29 mouse cellular contexts compared by ENCODE assay signal in genomic region chr4:119070181-119070580, GRCm38 (mm10). TPM values are rescaled to one million over a fixed set of nuclear protein-coding genes. Genes with fewer than 3 reads are reported as not detected.
DNase-seq lines count a peak whose midpoint lies in the region; ATAC-seq lines count a peak whose summit lies in the region.
"Had no signal": no experiment of that assay in that cellular context is flagged by ENCODE, and none has a peak within 500 bp of the region (broad histone marks: within the 10 kb centered on the region; RNA-seq: fewer than 3 reads in every experiment).

No protein-coding gene starts in this region.

- peak overlapping the region; percentile 94 for H3K27ac ChIP-seq in hindbrain, embryonic 10.5 days
- H3K27ac ChIP-seq in hindbrain, embryonic 14.5 days = no peak overlapping the region
- H3K27ac ChIP-seq in midbrain, embryonic 10.5 days (replicated peaks) = peak overlapping the region; percentile 94
- no peak overlapping the region for H3K27ac ChIP-seq in midbrain, embryonic 15.5 days
- H3K27ac ChIP-seq in limb, embryonic 10.5 days = 0 out of 2 replicates have a peak overlapping the region, but pooled peaks have one; percentile 21
- H3K27ac ChIP-seq: heart, adult 2 months; heart, embryonic 15.5 days; kidney, embryonic 15.5 days; layer of hippocampus, adult 2 months; left cerebral cortex, adult 2 months; limb, embryonic 13.5 days had no signal

- H3K4me3 ChIP-seq in hindbrain, embryonic 10.5 days = peak overlapping the region; percentile 9; the same call in 1 of the 2 replicates
- H3K4me3 ChIP-seq in hindbrain, embryonic 14.5 days (replicated peaks; ENCODE audit: low read length) = no peak overlapping the region
- H3K4me3 ChIP-seq in midbrain, embryonic 10.5 days = peak overlapping the region; percentile 45; the same call in 1 of the 2 replicates
- no peak overlapping the region for H3K4me3 ChIP-seq in midbrain, embryonic 15.5 days
- no peak overlapping the region for H3K4me3 ChIP-seq in limb, embryonic 10.5 days
- H3K4me3 ChIP-seq: heart, adult 2 months; heart, embryonic 15.5 days; kidney, embryonic 15.5 days; layer of hippocampus, adult 2 months; left cerebral cortex, adult 2 months; limb, embryonic 13.5 days; megakaryocyte, embryonic 14.5 days had no signal

- H3K9me3 ChIP-seq in hindbrain, embryonic 10.5 days = no peaks in the 10 kb centered on the region
- H3K9me3 ChIP-seq in hindbrain, embryonic 14.5 days (ENCODE audit: control insufficient read depth, low read length) = no peaks in the 10 kb centered on the region
- no peaks in the 10 kb centered on the region for H3K9me3 ChIP-seq in midbrain, embryonic 10.5 days (replicated peaks)
- H3K9me3 ChIP-seq in midbrain, embryonic 15.5 days = no peaks in the 10 kb centered on the region
- H3K9me3 ChIP-seq in limb, embryonic 10.5 days (replicated peaks) = no peaks in the 10 kb centered on the region
- H3K9me3 ChIP-seq: heart, embryonic 15.5 days; kidney, embryonic 15.5 days; limb, embryonic 13.5 days had no signal

- no peak overlapping the region for H3K9ac ChIP-seq in hindbrain, embryonic 14.5 days
- H3K9ac ChIP-seq in midbrain, embryonic 15.5 days = no peak overlapping the region
- H3K9ac ChIP-seq: heart, embryonic 15.5 days; kidney, embryonic 15.5 days; limb, embryonic 13.5 days had no signal

- H3K4me1 ChIP-seq in hindbrain, embryonic 10.5 days (replicated peaks) = peaks cover 65% of the 10 kb centered on the region
- peaks cover 12% of the 10 kb centered on the region for H3K4me1 ChIP-seq in hindbrain, embryonic 14.5 days (replicated peaks; ENCODE audit: control insufficient read depth, insufficient read depth, low read length)
- peaks cover 75% of the 10 kb centered on the region for H3K4me1 ChIP-seq in midbrain, embryonic 10.5 days
- peaks cover 23% of the 10 kb centered on the region for H3K4me1 ChIP-seq in midbrain, embryonic 15.5 days
- peaks cover 47% of the 10 kb centered on the region for H3K4me1 ChIP-seq in limb, embryonic 10.5 days

- no peak overlapping the region for H3K4me2 ChIP-seq in hindbrain, embryonic 14.5 days (replicated peaks)
- H3K4me2 ChIP-seq in midbrain, embryonic 15.5 days = no peak overlapping the region
- H3K4me2 ChIP-seq: heart, embryonic 15.5 days; kidney, embryonic 15.5 days; limb, embryonic 13.5 days had no signal

- WGBS in hindbrain, embryonic 10.5 days = 50% methylated on average over 1 of the region's 1 CpGs
- WGBS in hindbrain, embryonic 14.5 days = 16% methylated on average over 1 of the region's 1 CpGs
- 26% methylated on average over 1 of the region's 1 CpGs for WGBS in midbrain, embryonic 10.5 days
- WGBS in midbrain, embryonic 15.5 days = 20% methylated on average over 1 of the region's 1 CpGs
- 79% methylated on average over 1 of the region's 1 CpGs for WGBS in limb, embryonic 10.5 days

- peaks cover 13% of the 10 kb centered on the region for H3K27me3 ChIP-seq in hindbrain, embryonic 10.5 days (ENCODE audit: insufficient read depth, poor library complexity, severe bottlenecking)
- peaks cover 26% of the 10 kb centered on the region for H3K27me3 ChIP-seq in hindbrain, embryonic 14.5 days (ENCODE audit: control insufficient read depth, insufficient read depth, low read length)
- no peaks in the 10 kb centered on the region; the same call in 1 of the 2 replicates for H3K27me3 ChIP-seq in midbrain, embryonic 10.5 days (ENCODE audit: low read depth, poor library complexity, severe bottlenecking)
- peaks cover 18% of the 10 kb centered on the region for H3K27me3 ChIP-seq in midbrain, embryonic 15.5 days (replicated peaks)
- peaks cover 44% of the 10 kb centered on the region for H3K27me3 ChIP-seq in limb, embryonic 10.5 days (ENCODE audit: low read depth, poor library complexity, severe bottlenecking)

- ATAC-seq in hindbrain, embryonic 14.5 days (ENCODE audit: low FRiP score) = no peak
- ATAC-seq in midbrain, embryonic 15.5 days (replicated peaks) = no peak
- ATAC-seq: activated CD4-positive, CD25-positive, alpha-beta regulatory T cell, adult 4 months; forebrain, embryonic 14.5 days; hindbrain, embryonic 16.5 days; midbrain, embryonic 16.5 days had no signal

- H3K36me3 ChIP-seq in hindbrain, embryonic 10.5 days = no peaks in the 10 kb centered on the region
- H3K36me3 ChIP-seq in hindbrain, embryonic 14.5 days (replicated peaks; ENCODE audit: control insufficient read depth, insufficient read depth) = no peaks in the 10 kb centered on the region
- H3K36me3 ChIP-seq in midbrain, embryonic 10.5 days = no peaks in the 10 kb centered on the region
- no peaks in the 10 kb centered on the region for H3K36me3 ChIP-seq in midbrain, embryonic 15.5 days (replicated peaks)
- no peaks in the 10 kb centered on the region for H3K36me3 ChIP-seq in limb, embryonic 10.5 days
- H3K36me3 ChIP-seq: heart, embryonic 15.5 days; kidney, embryonic 15.5 days; limb, embryonic 13.5 days had no signal

- DNase-seq in embryo, embryonic 9.5 days (ENCODE audit: extremely low spot score) = peak; percentile 22
- no peak for DNase-seq in embryo, embryonic 11 days
- DNase-seq in hindbrain, embryonic 10.5 days (ENCODE audit: low spot score) = no peak
- no peak for DNase-seq in hindbrain, embryonic 14.5 days (ENCODE audit: low spot score)
- peak; percentile 43 for DNase-seq in midbrain, embryonic 10.5 days (ENCODE audit: low spot score)
- DNase-seq in limb, embryonic 10.5 days (ENCODE audit: low spot score) = no peak
- no peak for DNase-seq in spleen, adult 12 weeks (ENCODE audit: low spot score)
- DNase-seq: adrenal gland, adult 2 months; adrenal gland, postnatal 36 days; cerebellum, adult 18-20 months; cerebellum, postnatal 10 days; gastrocnemius, postnatal 25 days; heart, adult 2 months; kidney, adult 18-20 months; kidney, postnatal 36 days; lung, postnatal 36 days; right cerebral cortex, adult 18-20 months; thymus, postnatal 4 days had no signal

RNA-seq across cellular contexts. Expression of gene Slc2a1, which starts 38.3 kb away (rescaled TPM):
- polyA plus RNA-seq in hindbrain, embryonic 10.5 days (2016; fragmentation: Nextera tagmentation; extraction: Ambion mirVana) = 153 and 228 TPM in 2 replicates
- polyA plus RNA-seq in hindbrain, embryonic 14.5 days (2014; fragmentation: Nextera tagmentation; extraction: Ambion mirVana) = 86.5 and 92.1 TPM in 2 replicates
- polyA plus RNA-seq in midbrain, embryonic 10.5 days (2016; fragmentation: Nextera tagmentation; extraction: Ambion mirVana) = 212 and 273 TPM in 2 replicates
- 96.1 and 97.6 TPM in 2 replicates for polyA plus RNA-seq in midbrain, embryonic 15.5 days (2015; fragmentation: Nextera tagmentation; extraction: Ambion mirVana)
- 110 and 139 TPM in 2 replicates for polyA plus RNA-seq in limb, embryonic 10.5 days (2016; fragmentation: Nextera tagmentation; extraction: Ambion mirVana)

Comparison
In these comparisons a context has a peak if more than half of its experiments do, and no peak if none do; other contexts are left out.
1. DNase-seq: peak in embryo, embryonic 9.5 days (single experiment) and midbrain, embryonic 10.5 days (single experiment); none in embryo, embryonic 11 days (single experiment), hindbrain, embryonic 10.5 days (single experiment), hindbrain, embryonic 14.5 days (single experiment), limb, embryonic 10.5 days (single experiment) and spleen, adult 12 weeks (single experiment).
2. H3K27ac ChIP-seq: peak in hindbrain, embryonic 10.5 days (single experiment), midbrain, embryonic 10.5 days (single experiment) and limb, embryonic 10.5 days (single experiment); none in hindbrain, embryonic 14.5 days (single experiment) and midbrain, embryonic 15.5 days (single experiment).
3. H3K4me3 ChIP-seq: peak in hindbrain, embryonic 10.5 days (single experiment) and midbrain, embryonic 10.5 days (single experiment); none in hindbrain, embryonic 14.5 days (single experiment), midbrain, embryonic 15.5 days (single experiment) and limb, embryonic 10.5 days (single experiment).